Mouse (Mus musculus) adipose tissue, adult 10 weeks (tissue): Measurements from ENCODE around the gene Zfp595. TPM values are rescaled to one million over a fixed set of nuclear protein-coding genes. Genes with fewer than 3 reads are reported as not detected.

Source experiments
- polyA plus RNA-seq: library from polyadenylated mRNA; stranded (reverse); fragments of 350-450 nt; fragmentation: Illumina TruSeq; extraction: RNeasy Lipid Tissue Mini Kit (QIAGEN cat#74804); gene quantifications from one replicate; pipeline ENCODE4 v1.2.3, GENCODE M21; 2014; ENCODE audit warnings: low read depth, low replicate concordance

The Zfp595 gene
- polyA plus RNA-seq = 4.2 TPM

GRCm38 (mm10) chr13:67332019-67332724, at the start of gene Zfp595:
Gene Zfp595 (minus strand): TSS chr13:67332570.

GRCm38 (mm10) chr13:67375050-67375911, 42.9 kb upstream of the Zfp595 start, which contains the start of the genes Gm28041 and Zfp456:
Gene Gm28041 (minus strand): TSS chr13:67375733.
Gene Zfp456 (minus strand): TSS chr13:67375810.

GRCm38 (mm10) chr13:67360131-67360744, 27.9 kb upstream of the Zfp595 start, which contains the start of the genes Gm28044 and Zfp953:
Gene Gm28044 (minus strand): TSS chr13:67360536.
Gene Zfp953 (minus strand): TSS chr13:67360605.

GRCm38 (mm10) chr13:67305822-67306672, 26.3 kb downstream of the Zfp595 start, which contains the start of gene Zfp457:
Gene Zfp457 (minus strand): TSS chr13:67306485.

GRCm38 (mm10) chr13:67278314-67278713, 54.1 kb downstream of the Zfp595 start, which contains the start of gene Zfp458:
Gene Zfp458 (minus strand): TSS chr13:67278466.

Other genes starting within 250 kb of the Zfp595 start
- gene Zfp708, start 234.6 kb downstream of the Zfp595 start, polyA plus RNA-seq = 2.5 TPM
- gene Gm28557, start 224.0 kb downstream of the Zfp595 start, polyA plus RNA-seq = 2.5 TPM
- 0.84 TPM for gene Rslcan18, start 216.3 kb downstream of the Zfp595 start, polyA plus RNA-seq
- gene Zfp759, start 210.9 kb downstream of the Zfp595 start, polyA plus RNA-seq = 3.8 TPM
- gene Rsl1, start 159.4 kb downstream of the Zfp595 start, polyA plus RNA-seq = 4.8 TPM
- gene Zfp455, start 138.1 kb downstream of the Zfp595 start, polyA plus RNA-seq = 2.4 TPM
- gene Zfp458, start 54.1 kb downstream of the Zfp595 start, polyA plus RNA-seq = 6.5 TPM
- gene Zfp457, start 26.1 kb downstream of the Zfp595 start, polyA plus RNA-seq = 2.6 TPM
- gene Gm28044, start 28.0 kb upstream of the Zfp595 start, polyA plus RNA-seq = not detected
- gene Zfp953, start 28.0 kb upstream of the Zfp595 start, polyA plus RNA-seq = 2.4 TPM
- 0.48 TPM for gene Gm28041, start 43.2 kb upstream of the Zfp595 start, polyA plus RNA-seq
- 1.4 TPM for gene Zfp456, start 43.2 kb upstream of the Zfp595 start, polyA plus RNA-seq
- 6.1 TPM for gene Zfp429, start 67.2 kb upstream of the Zfp595 start, polyA plus RNA-seq
- gene Zfp459, start 88.8 kb upstream of the Zfp595 start, polyA plus RNA-seq = 1.4 TPM
- gene Zfp874a, start 119.1 kb upstream of the Zfp595 start, polyA plus RNA-seq = 9.8 TPM
- gene Zfp874b, start 151.7 kb upstream of the Zfp595 start, polyA plus RNA-seq = 7.1 TPM
- gene Zfp58, start 168.0 kb upstream of the Zfp595 start, polyA plus RNA-seq = 7.5 TPM
- not detected for gene Gm26965, start 193.6 kb upstream of the Zfp595 start, polyA plus RNA-seq
- gene Zfp87, start 193.6 kb upstream of the Zfp595 start, polyA plus RNA-seq = 16.9 TPM
- gene Zfp748, start 221.3 kb upstream of the Zfp595 start, polyA plus RNA-seq = 5.2 TPM